Mouse (Mus musculus): Measurements from ENCODE around the gene Edrf1. TPM values are rescaled to one million over a fixed set of nuclear protein-coding genes. Genes with fewer than 3 reads are reported as not detected.
"Not testable (repeated sequence)": the region's sequence is repeated elsewhere in the genome, so short reads cannot be mapped to it uniquely, and the experiment has no call there.

Gene Edrf1
- polyA plus RNA-seq, 1 experiment from 2014 or later, result 24.2 TPM

DNA sequence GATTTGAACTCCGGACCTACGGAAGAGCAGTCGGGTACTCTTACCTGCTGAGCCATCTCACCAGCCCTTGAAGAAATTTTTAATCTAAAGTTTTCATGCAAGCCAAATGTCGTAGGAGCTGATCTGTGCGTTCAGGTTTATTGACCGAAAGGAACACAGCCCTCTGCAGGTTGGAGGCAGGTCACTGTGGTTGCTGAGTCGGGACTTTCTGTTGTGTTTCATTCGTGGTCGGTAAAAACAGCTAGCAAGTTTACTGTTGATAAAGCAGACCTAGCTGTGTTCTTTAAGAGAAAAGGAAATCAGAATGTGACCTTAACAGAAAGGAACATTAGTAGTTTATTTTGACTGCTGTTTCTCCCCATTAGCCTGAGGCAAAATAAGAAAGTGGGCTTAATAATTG is 32.6 kb downstream of the Edrf1 start:
- Histone ChIP-seq H3K9me3 (replicated peaks) (no peaks in the 10 kb centered on the region), H3K4me3 (replicated peaks) (no peak overlapping the region), H3K36me3 (peaks cover 93% of the 10 kb centered on the region), H3K4me2 (no peak overlapping the region), H3K9ac (no peak overlapping the region), H3K27ac (no peak overlapping the region), H3K27me3 (no peaks in the 10 kb centered on the region), H3K4me1 (no peaks in the 10 kb centered on the region)
- WGBS, result 88% methylated on average over 9 of the region's 9 CpGs
- no peak for ATAC-seq (replicated peaks; ENCODE audit: low FRiP score)

GRCm38 (mm10) chr7:133670846-133671245 is 33.5 kb downstream of the Edrf1 start:
- H3K4me3 ChIP-seq (replicated peaks), result no peak overlapping the region

GRCm38 (mm10) chr7:133676002-133676401 is 38.7 kb downstream of the Edrf1 start:
- Histone ChIP-seq H3K4me2 (no peak overlapping the region), H3K27me3 (no peaks in the 10 kb centered on the region), H3K4me1 (no peaks in the 10 kb centered on the region), H3K9me3 (replicated peaks) (no peaks in the 10 kb centered on the region), H3K27ac (no peak overlapping the region), H3K9ac (no peak overlapping the region), H3K36me3 (peaks cover 45% of the 10 kb centered on the region), H3K4me3 (replicated peaks) (no peak overlapping the region)
- no peak for ATAC-seq (replicated peaks; ENCODE audit: low FRiP score)
- WGBS, result 73% methylated on average over 9 of the region's 9 CpGs

More at GRCm38 (mm10) chr7:133670846-133671245, 33.5 kb downstream of the Edrf1 start:
- Histone ChIP-seq H3K4me1 (no peaks in the 10 kb centered on the region), H3K9ac (no peak overlapping the region), H3K36me3 (peaks cover 91% of the 10 kb centered on the region), H3K9me3 (replicated peaks) (no peaks in the 10 kb centered on the region), H3K27me3 (no peaks in the 10 kb centered on the region), H3K27ac (no peak overlapping the region), H3K4me2 (no peak overlapping the region)
- 91% methylated on average over 3 of the region's 3 CpGs for WGBS
- ATAC-seq (replicated peaks; ENCODE audit: low FRiP score), result no peak

GRCm38 (mm10) chr7:133678716-133679115 is 41.4 kb downstream of the Edrf1 start:
- no peak for ATAC-seq (replicated peaks; ENCODE audit: low FRiP score)
- H3K9me3 ChIP-seq (replicated peaks), result no peaks in the 10 kb centered on the region
- H3K4me1 ChIP-seq, result no peaks in the 10 kb centered on the region
- H3K4me2 ChIP-seq, result no peak overlapping the region
- WGBS, result 87% methylated on average over 8 of the region's 8 CpGs
- H3K27me3 ChIP-seq, result no peaks in the 10 kb centered on the region
- no peak overlapping the region for H3K9ac ChIP-seq
- H3K36me3 ChIP-seq, result peaks cover 18% of the 10 kb centered on the region; the same call in 1 of the 2 replicates
- no peak overlapping the region for H3K27ac ChIP-seq
- no peak overlapping the region for H3K4me3 ChIP-seq (replicated peaks)

DNA sequence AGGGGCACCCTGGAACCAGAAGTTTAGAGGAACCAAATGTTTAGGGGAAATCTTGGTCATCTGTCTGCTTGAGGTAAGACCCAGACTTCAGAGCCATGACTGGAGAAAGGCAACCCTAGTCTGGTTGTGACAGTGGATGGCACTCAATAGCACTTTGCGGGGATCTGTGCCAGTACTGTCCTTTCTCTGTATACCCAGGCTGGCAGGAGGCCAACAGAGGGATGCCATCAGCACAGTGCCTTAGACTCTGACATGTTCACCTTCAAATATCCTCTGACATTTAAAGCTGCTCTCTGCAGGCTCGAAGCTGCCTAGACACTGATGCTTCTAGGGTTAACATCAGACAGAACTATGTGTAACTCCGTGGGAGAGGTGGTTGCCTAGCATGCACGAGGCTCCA is 42.1 kb downstream of the Edrf1 start:
- WGBS, result 58% methylated on average over 4 of the region's 4 CpGs
- no peaks in the 10 kb centered on the region; the same call in 1 of the 2 replicates for H3K9me3 ChIP-seq (replicated peaks)
- ATAC-seq (replicated peaks; ENCODE audit: low FRiP score), result no peak

GRCm38 (mm10) chr7:133679961-133680360 is 42.6 kb downstream of the Edrf1 start, which contains the start of gene Mmp21:
TSS of gene Mmp21 (minus strand) at chr7:133680061.
- ATAC-seq (replicated peaks; ENCODE audit: low FRiP score), result no peak
- no peak within 1 kb of the TSS for H3K4me2 ChIP-seq
- 72% methylated on average over 3 of the region's 3 CpGs for WGBS
- H3K4me1 ChIP-seq, result no peaks in the 10 kb centered on the region
- H3K36me3 ChIP-seq, result peaks cover 11% of the 10 kb centered on the region; the same call in 1 of the 2 replicates
- no peaks in the 10 kb centered on the region for H3K27me3 ChIP-seq
- H3K9me3 ChIP-seq (replicated peaks), result no peaks in the 10 kb centered on the region; the same call in 1 of the 2 replicates
- H3K4me3 ChIP-seq (replicated peaks), result no peak within 1 kb of the TSS
- no peak within 1 kb of the TSS for H3K27ac ChIP-seq
- no peak within 1 kb of the TSS for H3K9ac ChIP-seq

More for the DNA sequence above, 42.1 kb downstream of the Edrf1 start:
- H3K27me3 ChIP-seq, result no peaks in the 10 kb centered on the region
- no peak overlapping the region for H3K9ac ChIP-seq
- H3K36me3 ChIP-seq, result peaks cover 16% of the 10 kb centered on the region; the same call in 1 of the 2 replicates
- H3K4me2 ChIP-seq, result no peak overlapping the region
- no peaks in the 10 kb centered on the region for H3K4me1 ChIP-seq
- H3K4me3 ChIP-seq (replicated peaks), result no peak overlapping the region
- no peak overlapping the region for H3K27ac ChIP-seq

DNA sequence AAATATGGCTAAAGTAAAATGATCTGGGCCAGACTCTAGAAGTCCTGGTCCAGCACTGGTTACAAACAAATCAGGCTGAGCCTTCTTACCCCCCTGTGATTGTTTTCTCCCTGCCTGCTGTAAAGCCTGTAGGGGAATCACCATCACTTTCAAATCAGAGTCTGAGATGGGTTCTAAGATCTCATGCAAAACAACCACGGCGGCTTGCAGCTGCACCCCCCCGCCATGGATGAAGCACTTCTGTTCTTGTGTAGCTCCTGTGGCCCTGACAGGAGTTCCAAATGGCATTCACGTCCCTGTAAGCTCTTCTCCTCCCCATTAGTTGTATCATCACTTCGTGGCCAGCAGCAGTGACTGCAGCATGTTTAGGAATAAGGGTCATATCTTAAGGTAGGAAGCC is 46.3 kb downstream of the Edrf1 start:
- no peaks in the 10 kb centered on the region for H3K27me3 ChIP-seq
- H3K4me3 ChIP-seq (replicated peaks), result no peak overlapping the region
- no peak for ATAC-seq (replicated peaks; ENCODE audit: low FRiP score)
- H3K4me1 ChIP-seq, result no peaks in the 10 kb centered on the region
- peaks cover 8% of the 10 kb centered on the region; the same call in 1 of the 2 replicates for H3K9me3 ChIP-seq (replicated peaks)
- peaks cover 16% of the 10 kb centered on the region for H3K36me3 ChIP-seq
- no peak overlapping the region for H3K4me2 ChIP-seq
- WGBS, result 86% methylated on average over 5 of the region's 5 CpGs
- no peak overlapping the region for H3K27ac ChIP-seq
- no peak overlapping the region for H3K9ac ChIP-seq

DNA sequence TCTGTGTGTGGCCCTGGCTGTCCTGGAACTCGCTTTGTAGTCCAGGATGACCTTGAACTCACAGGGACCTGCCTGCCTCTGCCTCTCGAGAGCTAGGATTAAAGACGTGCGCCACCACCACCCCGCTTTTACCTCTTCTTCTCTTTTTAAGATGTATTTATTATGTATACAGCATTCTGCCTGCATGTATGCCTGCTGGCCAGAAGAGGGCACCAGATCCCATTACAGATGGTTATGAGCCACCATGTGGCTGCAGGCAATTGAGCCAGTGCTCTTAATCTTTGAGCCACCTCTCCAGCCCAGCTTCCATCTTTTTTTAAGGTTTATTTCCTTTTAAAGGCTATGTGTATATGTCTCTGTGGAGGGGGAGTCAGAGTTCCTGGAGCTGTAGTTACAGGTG is 46.8 kb downstream of the Edrf1 start:
- no peak overlapping the region for H3K4me2 ChIP-seq
- H3K9me3 ChIP-seq (replicated peaks), result peaks cover 8% of the 10 kb centered on the region; the same call in 1 of the 2 replicates
- H3K9ac ChIP-seq, result no peak overlapping the region
- WGBS, result 89% methylated on average over 5 of the region's 5 CpGs
- no peak overlapping the region for H3K4me3 ChIP-seq (replicated peaks)
- H3K4me1 ChIP-seq, result no peaks in the 10 kb centered on the region
- no peak overlapping the region for H3K27ac ChIP-seq
- no peak for ATAC-seq (replicated peaks; ENCODE audit: low FRiP score)
- H3K36me3 ChIP-seq, result peaks cover 21% of the 10 kb centered on the region
- no peaks in the 10 kb centered on the region for H3K27me3 ChIP-seq

- Histone ChIP-seq H3K4me2 (no peak overlapping the region), H3K36me3 (peaks cover 27% of the 10 kb centered on the region), H3K27me3 (no peaks in the 10 kb centered on the region), H3K4me3 (replicated peaks) (no peak overlapping the region), H3K9me3 (replicated peaks) (peaks cover 8% of the 10 kb centered on the region; the same call in 1 of the 2 replicates), H3K27ac (no peak overlapping the region), H3K4me1 (no peaks in the 10 kb centered on the region), H3K9ac (no peak overlapping the region)
- ATAC-seq (replicated peaks; ENCODE audit: low FRiP score), result no peak
- 95% methylated on average over 6 of the region's 6 CpGs for WGBS
Measured at GRCm38 (mm10) chr7:133684701-133685100, 47.4 kb downstream of the Edrf1 start.

DNA sequence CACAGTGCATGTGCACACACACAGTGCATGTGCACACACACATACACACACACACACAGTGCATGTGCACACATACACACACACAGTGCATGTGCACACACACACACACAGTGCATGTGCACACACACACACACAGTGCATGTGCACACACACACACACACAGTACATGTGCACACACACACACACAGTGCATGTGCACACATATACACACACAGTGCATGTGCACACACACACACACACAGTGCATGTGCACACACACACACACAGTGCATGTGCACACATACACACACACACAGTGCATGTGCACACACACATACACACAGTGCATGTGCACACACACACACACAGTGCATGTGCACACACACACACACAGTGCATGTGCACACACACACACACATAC is 48.3 kb downstream of the Edrf1 start:
- not testable (repeated sequence) for H3K4me1 ChIP-seq; H3K4me2 ChIP-seq; H3K4me3 ChIP-seq (replicated peaks); H3K9ac ChIP-seq; H3K27me3 ChIP-seq; H3K9me3 ChIP-seq (replicated peaks); H3K27ac ChIP-seq; ATAC-seq (replicated peaks; ENCODE audit: low FRiP score)
- H3K36me3 ChIP-seq, result peaks cover 36% of the 10 kb centered on the region

DNA sequence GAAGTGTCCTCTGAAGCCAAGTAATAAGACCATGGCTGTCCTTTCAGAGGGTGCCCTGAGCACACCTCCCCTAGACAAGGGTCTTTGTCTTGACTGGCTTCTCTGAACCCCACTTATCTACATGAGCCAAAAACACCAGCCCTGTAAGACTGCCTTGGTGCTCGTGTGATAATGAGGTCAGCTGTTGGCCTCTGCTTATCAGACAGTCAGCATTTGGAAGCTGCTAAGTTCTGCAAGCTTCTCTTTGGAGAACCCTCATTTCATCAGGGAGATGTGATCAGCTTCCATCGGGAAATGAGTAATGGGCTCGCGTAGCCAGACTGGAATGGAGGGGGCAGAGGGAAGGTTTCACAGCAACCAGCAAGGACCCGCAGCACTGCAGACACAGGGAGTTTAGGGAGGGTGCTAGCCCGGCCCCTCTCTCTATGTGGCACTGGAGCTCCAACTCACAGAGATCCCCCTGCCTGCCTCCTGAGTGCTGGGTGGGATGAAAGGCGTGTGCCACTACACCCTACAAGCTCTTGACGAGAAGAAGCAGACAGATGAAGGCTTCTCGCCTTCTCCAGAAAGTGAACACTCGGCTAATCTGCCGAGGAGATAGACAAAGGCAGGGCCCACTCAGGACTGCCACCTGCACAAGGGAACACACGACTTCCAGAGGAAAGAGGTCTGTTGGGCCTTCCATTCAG is 60.8 kb downstream of the Edrf1 start:
- Histone ChIP-seq H3K4me1 (no peaks in the 10 kb centered on the region), H3K36me3 (peaks cover 7% of the 10 kb centered on the region), H3K27me3 (no peaks in the 10 kb centered on the region), H3K9me3 (replicated peaks) (no peaks in the 10 kb centered on the region), H3K9ac (no peak overlapping the region), H3K27ac (no peak overlapping the region), H3K4me3 (replicated peaks) (no peak overlapping the region), H3K4me2 (no peak overlapping the region)
- no peak; the same call in 1 of the 2 replicates for ATAC-seq (replicated peaks; ENCODE audit: low FRiP score)
- WGBS, result 90% methylated on average over 12 of the region's 12 CpGs

DNA sequence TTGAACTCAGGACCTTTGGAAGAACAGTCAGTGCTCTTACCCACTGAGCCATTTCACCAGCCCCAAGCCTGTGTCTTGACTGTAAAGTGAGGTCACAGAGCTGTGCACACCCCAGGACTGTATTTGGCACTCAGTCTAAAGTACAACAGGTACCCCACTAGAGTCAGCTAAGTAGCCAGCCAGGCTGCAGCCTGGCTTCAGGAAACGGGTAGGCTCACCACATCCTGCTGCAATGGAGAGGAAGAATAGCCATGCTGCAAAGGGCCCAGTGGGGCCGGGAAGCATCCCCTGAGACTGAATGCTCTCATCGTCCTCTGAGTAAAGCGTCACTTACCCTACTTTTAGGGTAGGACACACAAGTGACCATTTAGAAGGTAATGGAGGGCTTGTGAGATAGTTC is 62.5 kb downstream of the Edrf1 start:
- H3K27ac ChIP-seq, result no peak overlapping the region
- WGBS, result 81% methylated on average over 4 of the region's 4 CpGs
- no peak overlapping the region for H3K4me2 ChIP-seq
- no peaks in the 10 kb centered on the region for H3K9me3 ChIP-seq (replicated peaks)
- no peaks in the 10 kb centered on the region for H3K27me3 ChIP-seq
- H3K9ac ChIP-seq, result no peak overlapping the region
- ATAC-seq (replicated peaks; ENCODE audit: low FRiP score), result no peak
- no peak overlapping the region for H3K4me3 ChIP-seq (replicated peaks)
- H3K4me1 ChIP-seq, result no peaks in the 10 kb centered on the region
- H3K36me3 ChIP-seq, result peaks cover 7% of the 10 kb centered on the region

DNA sequence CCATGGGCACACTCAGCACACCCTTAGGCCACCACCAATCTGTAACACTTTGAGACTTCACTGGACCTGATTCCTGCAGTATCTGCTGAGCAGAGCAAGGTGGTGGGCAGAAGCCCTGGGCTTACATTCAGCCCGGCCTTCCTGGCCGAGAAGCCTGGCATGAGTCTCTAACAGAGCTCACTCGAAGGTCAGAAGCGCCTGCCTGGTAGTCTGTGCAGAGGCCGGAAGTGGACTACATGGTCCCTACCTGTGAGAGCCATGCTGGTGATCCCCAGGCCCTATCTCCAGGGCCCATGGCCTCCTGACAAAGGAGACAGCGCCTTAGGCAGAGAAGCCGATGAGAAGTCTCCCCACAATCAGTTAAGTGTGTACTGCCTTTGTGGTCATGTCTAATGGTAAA is 64.0 kb downstream of the Edrf1 start:
- no peak overlapping the region for H3K27ac ChIP-seq
- H3K9me3 ChIP-seq (replicated peaks), result no peaks in the 10 kb centered on the region
- H3K9ac ChIP-seq, result no peak overlapping the region
- 95% methylated on average over 7 of the region's 7 CpGs for WGBS
- no peaks in the 10 kb centered on the region for H3K4me1 ChIP-seq
- H3K4me2 ChIP-seq, result no peak overlapping the region
- peaks cover 6% of the 10 kb centered on the region; the same call in 1 of the 2 replicates for H3K36me3 ChIP-seq
- no peak overlapping the region for H3K4me3 ChIP-seq (replicated peaks)
- no peaks in the 10 kb centered on the region for H3K27me3 ChIP-seq
- no peak for ATAC-seq (replicated peaks; ENCODE audit: low FRiP score)

All from kidney, embryonic 15.5 days (tissue).